ENCODE assay signal across 8 mouse cellular contexts in genomic region chr10:80399191-80399972, GRCm38 (mm10). TPM values are rescaled to one million over a fixed set of nuclear protein-coding genes. Genes with fewer than 3 reads are reported as not detected.
DNase-seq lines count a peak whose midpoint lies in the region; ATAC-seq and TF ChIP-seq lines count a peak whose summit lies in the region.

TSS of gene Mbd3 (minus strand) at chr10:80399550.

- peak; percentile 100 for DNase-seq in heart, postnatal 10 days
- DNase-seq in large intestine, adult 2 months (ENCODE audit: low read depth, low spot score), result peak; percentile 99
- DNase-seq in liver, postnatal 0 days, result peak; percentile 99
- DNase-seq in testis, postnatal 10 days (ENCODE audit: low spot score), result peak; percentile 99

- H3K4me3 ChIP-seq in ES-Bruce4 (ENCODE audit: low read depth, low read length), result peak within 1 kb of the TSS; percentile 68
- peak within 1 kb of the TSS; percentile 69 for H3K4me3 ChIP-seq in forebrain, embryonic 13.5 days
- peak within 1 kb of the TSS; percentile 73 for H3K4me3 ChIP-seq in liver, postnatal 0 days (ENCODE audit: low read depth, low read length)
- H3K4me3 ChIP-seq in neural tube, embryonic 14.5 days (ENCODE audit: low read depth, low read length), result peak within 1 kb of the TSS; percentile 67

- intact Hi-C loops in heart, postnatal 10 days (cut with DNase I), result no loop called here

- peak within 1 kb of the TSS; percentile 92 for H3K4me2 ChIP-seq in forebrain, embryonic 13.5 days
- peak within 1 kb of the TSS; percentile 95 for H3K4me2 ChIP-seq in liver, postnatal 0 days (ENCODE audit: low read depth, low read length)
- peak within 1 kb of the TSS; percentile 87 for H3K4me2 ChIP-seq in neural tube, embryonic 14.5 days (ENCODE audit: low read depth, low read length)

- H3K27ac ChIP-seq in ES-Bruce4 (ENCODE audit: insufficient read depth, low read length), result peak within 1 kb of the TSS; percentile 85
- peak within 1 kb of the TSS; percentile 99 for H3K27ac ChIP-seq in forebrain, embryonic 13.5 days
- H3K27ac ChIP-seq in liver, postnatal 0 days (ENCODE audit: low read depth), result peak within 1 kb of the TSS; percentile 97
- H3K27ac ChIP-seq in neural tube, embryonic 14.5 days (ENCODE audit: low read depth, low read length), result peak within 1 kb of the TSS; percentile 98

- no peaks in the 10 kb centered on the region for H3K4me1 ChIP-seq in ES-Bruce4 (ENCODE audit: control insufficient read depth, insufficient read depth, low read length)
- peaks cover 32% of the 10 kb centered on the region for H3K4me1 ChIP-seq in forebrain, embryonic 13.5 days
- H3K4me1 ChIP-seq in liver, postnatal 0 days (ENCODE audit: insufficient read depth), result peaks cover 33% of the 10 kb centered on the region
- H3K4me1 ChIP-seq in neural tube, embryonic 14.5 days (ENCODE audit: control insufficient read depth, insufficient read depth, low read length), result peaks cover 20% of the 10 kb centered on the region

- peaks cover 11% of the 10 kb centered on the region for H3K36me3 ChIP-seq in ES-Bruce4 (ENCODE audit: control insufficient read depth, insufficient read depth, low read length, poor library complexity, severe bottlenecking)
- H3K36me3 ChIP-seq in forebrain, embryonic 13.5 days (ENCODE audit: poor library complexity, severe bottlenecking), result peaks cover 59% of the 10 kb centered on the region
- peaks cover 36% of the 10 kb centered on the region for H3K36me3 ChIP-seq in liver, postnatal 0 days (replicated peaks; ENCODE audit: insufficient read depth, low read length)
- peaks cover 31% of the 10 kb centered on the region for H3K36me3 ChIP-seq in neural tube, embryonic 14.5 days (ENCODE audit: control insufficient read depth, insufficient read depth, low read length)

- no peak for TF ChIP-seq POLR2A in ES-Bruce4 (IDR thresholded peaks at IDR 0.05; ENCODE audit: insufficient read depth, low read length)

- TF ChIP-seq CTCF in ES-Bruce4 (IDR thresholded peaks at IDR 0.05; ENCODE audit: low read depth, low read length), result no peak
- no peak for TF ChIP-seq CTCF in liver, postnatal 0 days (IDR thresholded peaks at IDR 0.05; ENCODE audit: low read depth)

- no peaks in the 10 kb centered on the region for H3K9me3 ChIP-seq in ES-Bruce4 (replicated peaks; ENCODE audit: control insufficient read depth, insufficient read depth, low read length, poor library complexity, severe bottlenecking)
- no peaks in the 10 kb centered on the region for H3K9me3 ChIP-seq in forebrain, embryonic 13.5 days (replicated peaks)
- H3K9me3 ChIP-seq in liver, postnatal 0 days (ENCODE audit: low read length), result no peaks in the 10 kb centered on the region
- no peaks in the 10 kb centered on the region for H3K9me3 ChIP-seq in neural tube, embryonic 14.5 days (ENCODE audit: control insufficient read depth, low read length)

- under 1% methylated on average over 75 of the region's 82 CpGs for WGBS in forebrain, embryonic 13.5 days
- WGBS in large intestine, adult 2 months, result under 1% methylated on average over 74 of the region's 82 CpGs
- WGBS in liver, postnatal 0 days (ENCODE audit: insufficient replicate concordance), result under 1% methylated on average over 49 of the region's 82 CpGs
- under 1% methylated on average over 64 of the region's 82 CpGs for WGBS in neural tube, embryonic 14.5 days

- peak; percentile 90 for ATAC-seq in cerebellum, adult (ENCODE audit: insufficient number of reproducible peaks, low FRiP score, low TSS enrichment)
- ATAC-seq in forebrain, embryonic 13.5 days, result peak; percentile 97
- ATAC-seq in liver, postnatal 0 days, result peak; percentile 91
- ATAC-seq in neural tube, embryonic 14.5 days (ENCODE audit: low read depth), result peak; percentile 96

- no peaks in the 10 kb centered on the region for H3K27me3 ChIP-seq in ES-Bruce4 (ENCODE audit: control insufficient read depth, insufficient read depth, low read length, poor library complexity, severe bottlenecking)
- H3K27me3 ChIP-seq in forebrain, embryonic 13.5 days, result no peaks in the 10 kb centered on the region
- no peaks in the 10 kb centered on the region for H3K27me3 ChIP-seq in liver, postnatal 0 days (ENCODE audit: insufficient read depth, low read length)
- no peaks in the 10 kb centered on the region for H3K27me3 ChIP-seq in neural tube, embryonic 14.5 days (ENCODE audit: control insufficient read depth, insufficient read depth, low read length)

- TF ChIP-seq EP300 in ES-Bruce4 (IDR thresholded peaks at IDR 0.05; ENCODE audit: insufficient read depth, low read depth, low read length), result no peak
- no peak for TF ChIP-seq EP300 in liver, postnatal 0 days (IDR thresholded peaks at IDR 0.05; ENCODE audit: low read depth)

- H3K9ac ChIP-seq in ES-Bruce4 (ENCODE audit: low read depth, poor library complexity, severe bottlenecking), result peak within 1 kb of the TSS; percentile 74
- H3K9ac ChIP-seq in forebrain, embryonic 13.5 days, result peak within 1 kb of the TSS; percentile 94
- H3K9ac ChIP-seq in liver, postnatal 0 days (replicated peaks), result peak within 1 kb of the TSS; percentile 81
- peak within 1 kb of the TSS; percentile 91 for H3K9ac ChIP-seq in neural tube, embryonic 14.5 days (replicated peaks; ENCODE audit: low read depth, low read length)

RNA-seq across cellular contexts. Expression of gene Mbd3, which starts in this region (rescaled TPM):
- 81.3 and 84.8 TPM in 2 replicates for polyA plus RNA-seq in ES-Bruce4 (2011; ENCODE audit: insufficient read depth, insufficient read length, low read depth, missing spikeins)
- polyA plus RNA-seq in forebrain, embryonic 13.5 days (2015; fragmentation: Nextera tagmentation; extraction: Ambion mirVana), result 304 and 319 TPM in 2 replicates
- total RNA-seq in heart, postnatal 10 days (2021), result 100 to 1,000 TPM; 102 to 105 TPM
- polyA plus RNA-seq in large intestine, adult 2 months (2012; rRNA removed), result 104 and 116 TPM in 2 replicates
- 33.4 and 33.5 TPM in 2 replicates for polyA plus RNA-seq in liver, postnatal 0 days (2015; fragmentation: Nextera tagmentation; extraction: Ambion mirVana)
- 162 and 166 TPM in 2 replicates for polyA plus RNA-seq in neural tube, embryonic 14.5 days (2014; fragmentation: Nextera tagmentation; extraction: Ambion mirVana)

Comparison
In these comparisons a context has a peak if more than half of its experiments do, and no peak if none do; other contexts are left out.
1. Peak in every context shown above with its lines: DNase-seq, ATAC-seq, H3K4me3 ChIP-seq and H3K27ac ChIP-seq.